Mouse (Mus musculus) midbrain, postnatal 0 days (tissue): Measurements from ENCODE around the gene Wdfy4. TPM values are rescaled to one million over a fixed set of nuclear protein-coding genes. Genes with fewer than 3 reads are reported as not detected.

Experiments used
- ATAC-seq: fragments of 200-750 bp; cut with Nextera tagmentation; 2 replicates; pipeline ENCODE4 v1.8.0; 2017; ENCODE audit warnings: moderate number of reproducible peaks, mild to moderate bottlenecking, moderate TSS enrichment, moderate library complexity; ENCODE audit not compliant: low FRiP score
- DNase-seq: peaks from one replicate; pipeline ENCODE4 v3.0.0-alpha.2; 2015; ENCODE audit warnings: low spot score
- H3K27ac ChIP-seq: fragments of 300-500 bp; sonication (generic); 2 replicates; pipeline ENCODE4 v1.5.1; 2014; ENCODE audit warnings: low read depth, mild to moderate bottlenecking, low read length, mixed read lengths
- H3K27me3 ChIP-seq: fragments of 300-500 bp; sonication (generic); 2 replicates; pipeline ENCODE4 v1.6.1; 2014; ENCODE audit warnings: low read length, control low read depth, mixed read lengths; ENCODE audit not compliant: insufficient read depth
- H3K36me3 ChIP-seq: fragments of 300-500 bp; sonication (generic); 2 replicates; pipeline ENCODE4 v1.6.1; 2014; ENCODE audit warnings: low read length, control low read depth, mixed read lengths; ENCODE audit not compliant: insufficient read depth
- H3K4me1 ChIP-seq: fragments of 300-500 bp; sonication (generic); 2 replicates; pipeline ENCODE4 v1.6.1; 2014; ENCODE audit warnings: mild to moderate bottlenecking, control low read depth, antibody characterized with exemption, low read length, mixed read lengths; ENCODE audit not compliant: insufficient read depth
- H3K4me2 ChIP-seq: fragments of 300-500 bp; sonication (generic); 2 replicates; pipeline ENCODE4 v1.6.1; 2014; ENCODE audit warnings: low read depth, mild to moderate bottlenecking, low read length, mixed read lengths; ENCODE audit not compliant: poor library complexity, severe bottlenecking
- H3K4me3 ChIP-seq: fragments of 300-500 bp; sonication (generic); 2 replicates; pipeline ENCODE4 v1.5.1; 2014; ENCODE audit warnings: low read depth, mild to moderate bottlenecking, low read length, moderate library complexity
- H3K9ac ChIP-seq: fragments of 300-500 bp; sonication (generic); replicated peaks from 2 replicates; pipeline ENCODE4 v1.6.1; 2014; ENCODE audit warnings: mild to moderate bottlenecking, low read length, moderate library complexity, mixed read lengths; ENCODE audit not compliant: poor library complexity, severe bottlenecking
- H3K9me3 ChIP-seq: fragments of 300-500 bp; sonication (generic); 2 replicates; pipeline ENCODE4 v1.6.1; 2016; ENCODE audit warnings: low read length, control low read depth
- CTCF ChIP-seq: IDR thresholded peaks from 2 replicates; pipeline ENCODE4 v1.5.1; 2016; ENCODE audit warnings: antibody characterized with exemption, mild to moderate bottlenecking
- WGBS: fragments of 180-500 bp; shearing (Covaris S2); extraction: QIAGEN DNeasy Blood & Tissue Kit; methylation state at CpG from one replicate; pipeline ENCODE4 v1.1.7; 2014; 5-methylcytosine and 5-hydroxymethylcytosine counted together
- polyA plus RNA-seq: library from polyadenylated mRNA; unstranded; fragments of >200 nt; fragmentation: Nextera tagmentation; extraction: Ambion mirVana; gene quantifications from 2 replicates; pipeline ENCODE4 v1.2.1, GENCODE M21; 2015
- total RNA-seq: library from RNA; depleted of rRNA; stranded (reverse); fragments of >200 nt; gene quantifications from 2 replicates; pipeline ENCODE4 v1.2.3, GENCODE M21; 2014; rRNA removed

Wdfy4 gene
- total and polyA plus RNA-seq, 2 experiments from 2014 or later: 0.06 to 7.8 TPM

DNA sequence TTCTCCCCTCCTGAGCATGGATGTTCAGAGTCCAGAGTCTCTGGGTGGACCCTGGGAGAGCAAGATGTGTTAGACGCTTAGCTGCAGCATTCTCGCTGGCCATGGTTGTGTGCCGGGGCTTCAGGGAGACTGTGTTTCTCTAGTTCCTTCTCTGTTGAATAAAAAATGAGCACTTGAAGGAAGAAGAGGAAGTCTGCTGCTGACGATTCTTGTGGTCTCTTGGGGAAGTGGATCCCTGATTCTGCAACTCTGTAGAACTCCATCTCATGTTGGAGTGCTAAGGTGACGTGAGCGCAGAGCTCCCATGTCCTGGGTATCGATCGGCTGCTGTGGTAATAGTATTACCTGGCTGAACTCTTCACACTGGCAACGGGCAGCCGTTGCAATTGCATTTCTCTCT lies 253.6 kb downstream of the Wdfy4 start:
- no peak for TF ChIP-seq CTCF
- DNase-seq (no peak), ATAC-seq (no peak)
- Histone ChIP-seq H3K27me3 (no peaks in the 10 kb centered on the region), H3K36me3 (no peaks in the 10 kb centered on the region), H3K4me3 (no peak overlapping the region), H3K9ac (no peak overlapping the region), H3K27ac (no peak overlapping the region), H3K9me3 (no peaks in the 10 kb centered on the region), H3K4me2 (no peak overlapping the region), H3K4me1 (no peaks in the 10 kb centered on the region)
- 75% methylated on average over 10 of the region's 10 CpGs for WGBS

DNA sequence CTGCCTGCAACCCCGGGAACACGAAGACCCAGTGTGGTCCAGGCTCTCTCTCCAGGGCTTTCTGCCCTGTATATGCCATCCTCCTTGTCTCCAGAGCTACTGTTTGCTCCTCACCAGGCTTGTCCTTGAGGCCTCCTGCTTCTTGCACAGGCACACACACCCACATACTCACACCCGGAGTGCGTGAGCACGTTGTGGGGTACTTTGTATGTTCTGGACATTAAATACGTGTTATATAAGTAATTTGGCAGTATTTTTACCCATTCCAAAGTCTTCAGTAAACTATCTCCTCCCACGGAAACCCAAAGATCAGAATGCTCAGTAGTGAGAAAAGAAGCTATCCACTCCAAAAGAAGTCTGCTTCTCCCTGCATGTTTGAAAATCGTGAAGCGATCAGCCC lies 261.4 kb downstream of the Wdfy4 start:
- no peak for DNase-seq
- Histone ChIP-seq H3K4me1 (no peaks in the 10 kb centered on the region), H3K9me3 (no peaks in the 10 kb centered on the region), H3K4me2 (no peak overlapping the region), H3K9ac (no peak overlapping the region), H3K4me3 (no peak overlapping the region), H3K27me3 (no peaks in the 10 kb centered on the region), H3K27ac (no peak overlapping the region), H3K36me3 (no peaks in the 10 kb centered on the region)
- ATAC-seq: no peak
- no peak for TF ChIP-seq CTCF
- 85% methylated on average over 9 of the region's 9 CpGs for WGBS

DNA sequence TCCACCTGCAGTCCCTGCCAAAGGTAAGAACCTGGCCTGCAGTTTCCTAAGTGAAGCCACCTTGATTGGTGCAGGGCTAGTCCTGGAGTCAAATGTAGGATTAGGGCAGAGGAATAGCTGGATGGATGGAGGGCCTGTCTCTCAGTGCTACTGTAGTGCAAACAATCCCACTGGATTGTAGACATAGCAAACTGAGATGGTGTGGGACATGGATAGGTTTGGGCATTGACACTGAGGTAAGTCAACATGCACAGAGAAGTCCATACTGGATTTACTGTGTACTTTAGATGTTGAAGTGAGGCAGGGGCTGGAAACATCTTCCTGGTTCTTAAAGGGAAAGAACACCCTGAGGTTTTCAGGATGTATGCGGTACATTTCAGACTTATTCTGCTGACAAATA lies 267.4 kb downstream of the Wdfy4 start:
- 97% methylated on average over 1 of the region's 1 CpGs for WGBS
- no peak for TF ChIP-seq CTCF
- no peak overlapping the region for H3K4me2 ChIP-seq
- no peaks in the 10 kb centered on the region for H3K27me3 ChIP-seq
- DNase-seq (no peak), ATAC-seq (no peak)
- H3K36me3 ChIP-seq: no peaks in the 10 kb centered on the region
- no peaks in the 10 kb centered on the region for H3K4me1 ChIP-seq
- H3K27ac ChIP-seq: no peak overlapping the region
- H3K9ac ChIP-seq: no peak overlapping the region
- H3K9me3 ChIP-seq: no peaks in the 10 kb centered on the region
- no peak overlapping the region for H3K4me3 ChIP-seq

- no peaks in the 10 kb centered on the region for H3K36me3 ChIP-seq
- DNase-seq (no peak), ATAC-seq (no peak)
- H3K9me3 ChIP-seq: no peaks in the 10 kb centered on the region
- no peak for TF ChIP-seq CTCF
- no peak overlapping the region for H3K4me3 ChIP-seq
- no peaks in the 10 kb centered on the region for H3K27me3 ChIP-seq
- no peak overlapping the region for H3K27ac ChIP-seq
- no peak overlapping the region for H3K9ac ChIP-seq
- 46% methylated on average over 2 of the region's 2 CpGs for WGBS
- no peaks in the 10 kb centered on the region for H3K4me1 ChIP-seq
- H3K4me2 ChIP-seq: no peak overlapping the region
These were observed 269.9 kb downstream of the Wdfy4 start for GRCm38 (mm10) chr14:32915360-32915759.

DNA sequence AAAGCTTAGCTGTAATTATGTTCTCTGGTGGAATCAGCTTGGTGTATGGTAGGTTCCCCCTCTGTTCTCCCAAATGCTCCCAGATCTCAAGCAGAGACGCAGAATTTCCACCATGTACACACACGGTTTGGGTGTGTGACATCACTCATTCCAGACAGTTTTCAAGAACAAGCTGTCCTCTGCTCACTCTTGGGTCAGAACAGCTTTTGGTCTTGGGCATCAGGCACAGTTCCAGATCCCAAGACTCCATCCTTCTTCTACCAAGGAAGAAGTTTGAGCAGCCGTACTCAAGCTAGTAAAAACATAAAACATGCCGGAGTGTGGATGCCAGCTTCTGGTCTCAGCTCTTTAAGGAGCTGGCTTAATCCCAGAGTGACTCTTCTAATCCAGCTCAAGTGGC lies 274.1 kb downstream of the Wdfy4 start:
- Histone ChIP-seq H3K9me3 (no peaks in the 10 kb centered on the region), H3K27me3 (no peaks in the 10 kb centered on the region), H3K27ac (no peak overlapping the region), H3K36me3 (no peaks in the 10 kb centered on the region), H3K4me1 (no peaks in the 10 kb centered on the region), H3K4me2 (no peak overlapping the region), H3K9ac (no peak overlapping the region), H3K4me3 (no peak overlapping the region)
- WGBS: 87% methylated on average over 4 of the region's 4 CpGs
- ATAC-seq (no peak), DNase-seq (no peak)
- no peak for TF ChIP-seq CTCF

Other genes starting within 250 kb of the Wdfy4 start
- gene Lrrc18, start 194.1 kb downstream of the Wdfy4 start, total RNA-seq: 2.0 and 2.2 TPM in 2 replicates
- 0.63 and 0.70 TPM in 2 replicates for gene Lrrc18, start 194.1 kb downstream of the Wdfy4 start, polyA plus RNA-seq
- gene Arhgap22, start 28.5 kb upstream of the Wdfy4 start, total RNA-seq: 4.2 and 5.7 TPM in 2 replicates
- gene Arhgap22, start 28.5 kb upstream of the Wdfy4 start, polyA plus RNA-seq: 3.4 and 4.3 TPM in 2 replicates